Mouse (Mus musculus): ENCODE data around the gene Marc1. TPM values are rescaled to one million over a fixed set of nuclear protein-coding genes. Genes with fewer than 3 reads are reported as not detected.

The Marc1 gene
- polyA plus RNA-seq, 1 experiment = 0.68 TPM

DNA sequence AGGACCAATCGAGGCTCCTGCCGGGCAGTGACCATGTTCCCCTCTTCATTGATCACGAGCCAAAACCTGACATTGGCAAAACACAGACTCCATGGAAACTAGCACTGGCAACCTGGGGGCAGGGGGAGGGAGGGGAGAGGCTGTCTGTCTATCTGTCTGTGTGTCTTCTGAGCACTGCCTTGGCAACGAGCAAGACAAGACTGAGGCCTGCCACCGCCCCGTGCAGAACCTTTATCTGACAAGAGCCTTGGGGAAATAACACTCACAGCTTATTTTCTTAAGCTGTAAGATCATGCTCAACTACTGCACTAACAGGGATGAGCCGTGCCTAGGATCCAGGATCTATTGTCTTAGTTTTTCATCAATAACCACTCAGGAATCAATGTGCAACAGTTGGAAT is 4.0 kb downstream of the Marc1 start:
- no peak for TF ChIP-seq CTCF (IDR thresholded peaks at IDR 0.05; ENCODE audit: extremely low read depth, insufficient read length, insufficient replicate concordance, low read depth, low read length)
- TF ChIP-seq POLR2A (IDR thresholded peaks at IDR 0.05; ENCODE audit: low read depth, low read length) = no peak
- peaks cover 21% of the 10 kb centered on the region for H3K4me1 ChIP-seq (ENCODE audit: control insufficient read depth, insufficient read depth, insufficient read length, low read length)
- no peak overlapping the region for H3K27ac ChIP-seq (ENCODE audit: insufficient read depth, low read depth, low read length)
- no peaks in the 10 kb centered on the region for H3K36me3 ChIP-seq (ENCODE audit: control insufficient read depth, insufficient read depth, low read length)
- no peak overlapping the region for H3K4me3 ChIP-seq (ENCODE audit: low read depth, low read length)
- 67% methylated on average over 7 of the region's 7 CpGs for WGBS
- H3K27me3 ChIP-seq (ENCODE audit: control insufficient read depth, insufficient read depth, low read length) = no peaks in the 10 kb centered on the region

DNA sequence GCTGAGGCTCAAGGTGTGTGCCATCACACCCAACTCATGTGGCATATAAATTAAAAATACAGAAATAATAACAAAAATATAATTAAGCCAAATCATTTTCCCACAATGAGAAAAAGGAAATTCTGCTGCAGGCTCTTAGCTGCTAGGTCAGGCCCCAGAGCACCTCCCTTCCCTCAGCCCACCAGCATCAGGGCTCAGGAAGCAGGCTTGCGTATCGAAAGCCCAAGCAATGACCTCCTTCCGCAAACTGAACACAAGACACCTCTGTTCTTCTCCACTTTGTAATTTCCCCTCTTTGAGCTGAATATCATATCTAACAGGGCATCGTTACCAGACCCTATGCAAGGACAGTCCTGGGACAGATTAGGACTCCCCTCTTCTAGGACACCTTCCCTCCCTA is 5.4 kb downstream of the Marc1 start:
- no peaks in the 10 kb centered on the region for H3K36me3 ChIP-seq (ENCODE audit: control insufficient read depth, insufficient read depth, low read length)
- peaks cover 15% of the 10 kb centered on the region for H3K4me1 ChIP-seq (ENCODE audit: control insufficient read depth, insufficient read depth, insufficient read length, low read length)
- TF ChIP-seq CTCF (IDR thresholded peaks at IDR 0.05; ENCODE audit: extremely low read depth, insufficient read length, insufficient replicate concordance, low read depth, low read length) (no peak), POLR2A (IDR thresholded peaks at IDR 0.05; ENCODE audit: low read depth, low read length) (no peak)
- H3K27ac ChIP-seq (ENCODE audit: insufficient read depth, low read depth, low read length) = no peak overlapping the region
- no peaks in the 10 kb centered on the region for H3K27me3 ChIP-seq (ENCODE audit: control insufficient read depth, insufficient read depth, low read length)
- no peak overlapping the region for H3K4me3 ChIP-seq (ENCODE audit: low read depth, low read length)
- whole genome bisulfite sequencing = 86% methylated on average over 4 of the region's 4 CpGs

DNA sequence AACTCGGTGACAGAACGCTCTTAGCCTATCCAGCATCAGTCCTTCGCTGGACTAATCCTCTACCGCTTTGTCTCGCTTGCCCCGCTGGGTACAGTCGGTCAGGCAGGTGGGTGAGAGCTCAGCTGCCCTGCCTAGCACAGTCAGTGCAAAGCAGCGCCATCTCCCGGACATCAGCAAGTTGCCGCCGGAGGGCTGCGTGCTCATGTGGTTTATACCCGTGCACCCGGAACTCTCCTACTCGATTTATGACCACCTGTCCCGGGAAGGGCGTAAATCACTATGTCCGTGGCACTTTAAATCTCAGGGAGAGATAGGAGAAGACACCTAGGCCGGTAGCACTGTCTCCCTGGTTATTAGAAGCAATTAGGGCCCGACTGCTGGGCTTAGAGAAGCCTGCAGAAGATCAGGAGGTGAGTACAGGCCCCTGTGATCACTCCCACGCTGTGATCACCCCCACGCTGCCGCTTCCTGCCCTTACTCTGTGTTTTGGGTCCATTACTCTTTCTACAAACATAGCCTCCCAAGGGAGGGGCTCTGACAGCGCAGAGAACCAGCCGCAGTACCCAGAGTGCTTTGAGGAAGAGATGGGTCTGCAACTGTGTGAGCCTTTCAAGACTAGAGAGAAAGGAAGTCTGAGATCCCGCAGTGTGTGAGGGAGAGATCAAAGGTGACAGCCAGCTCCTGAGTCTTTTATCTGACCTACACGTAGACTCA is 17.8 kb downstream of the Marc1 start:
- TF ChIP-seq POLR2A (IDR thresholded peaks at IDR 0.05; ENCODE audit: low read depth, low read length) (no peak), CTCF (IDR thresholded peaks at IDR 0.05; ENCODE audit: extremely low read depth, insufficient read length, insufficient replicate concordance, low read depth, low read length) (peak; percentile 56; the same call in 1 of the 2 replicates)
- 11% methylated on average over 27 of the region's 27 CpGs for WGBS
- H3K27ac ChIP-seq (ENCODE audit: insufficient read depth, low read depth, low read length) = no peak overlapping the region

DNA sequence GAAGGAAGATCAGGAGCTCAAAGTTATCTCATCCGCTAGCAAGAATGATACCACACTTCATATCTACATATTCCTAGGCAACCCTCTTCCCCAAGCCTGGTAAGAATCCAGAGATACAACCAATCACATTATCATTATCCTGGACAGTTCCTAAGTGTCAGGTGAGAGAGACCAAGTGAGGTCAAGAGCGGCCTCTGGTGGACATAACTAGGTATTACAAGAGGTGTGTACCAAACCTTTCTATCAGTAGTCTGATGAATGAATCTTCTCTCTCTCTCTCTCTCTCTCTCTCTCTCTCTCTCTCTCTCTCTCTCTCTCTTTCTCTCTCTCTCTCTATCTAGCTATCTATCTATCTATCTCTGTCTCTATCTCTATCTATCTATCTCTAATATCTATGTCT is 20.0 kb downstream of the Marc1 start:
- WGBS = 10% methylated on average over 2 of the region's 2 CpGs

More for the DNA sequence above, 17.8 kb downstream of the Marc1 start:
- H3K4me3 ChIP-seq (ENCODE audit: low read depth, low read length) = peak overlapping the region; percentile 24
- no peaks in the 10 kb centered on the region for H3K27me3 ChIP-seq (ENCODE audit: control insufficient read depth, insufficient read depth, low read length)
- H3K36me3 ChIP-seq (ENCODE audit: control insufficient read depth, insufficient read depth, low read length) = no peaks in the 10 kb centered on the region
- H3K4me1 ChIP-seq (ENCODE audit: control insufficient read depth, insufficient read depth, insufficient read length, low read length) = peaks cover 6% of the 10 kb centered on the region; the same call in 1 of the 2 replicates

DNA sequence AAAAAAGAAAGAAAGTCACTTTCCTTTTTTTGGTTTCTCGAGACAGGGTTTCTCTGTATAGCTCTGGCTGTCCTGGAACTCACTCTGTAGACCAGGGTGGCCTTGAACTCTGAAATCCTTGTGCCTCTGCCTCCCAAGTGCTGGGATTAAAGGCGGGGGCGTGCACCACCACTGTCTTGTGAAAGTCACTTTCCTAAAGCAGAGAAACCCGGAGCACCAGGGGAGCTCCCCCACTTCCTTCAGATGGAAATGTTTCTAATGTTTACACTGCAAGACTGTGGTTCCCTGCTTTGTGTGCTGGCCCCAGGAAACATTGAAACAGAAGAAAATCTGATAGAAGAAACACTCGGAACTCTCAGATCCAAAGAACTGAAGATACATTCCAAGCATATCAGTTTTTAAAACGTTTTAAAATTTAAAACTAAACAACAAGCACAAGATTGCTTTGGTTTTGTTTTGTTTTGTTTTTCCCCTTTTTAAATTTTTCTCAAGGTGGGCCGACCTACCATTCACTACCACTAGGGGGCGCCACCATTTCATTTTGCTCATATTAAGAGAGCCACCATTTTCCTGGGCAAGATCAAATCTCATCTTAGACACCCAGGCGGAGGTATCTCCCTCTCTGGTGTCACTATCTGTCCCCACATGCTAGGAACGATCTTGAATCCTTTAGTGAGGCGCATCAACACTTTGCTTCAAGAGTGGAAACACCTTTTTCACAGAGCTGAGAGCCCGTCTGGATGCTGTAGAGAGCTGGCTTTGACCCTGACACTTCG is 24.5 kb downstream of the Marc1 start:
- 61% methylated on average over 13 of the region's 13 CpGs for WGBS
- TF ChIP-seq POLR2A (IDR thresholded peaks at IDR 0.05; ENCODE audit: low read depth, low read length) (no peak), CTCF (IDR thresholded peaks at IDR 0.05; ENCODE audit: extremely low read depth, insufficient read length, insufficient replicate concordance, low read depth, low read length) (no peak; the same call in 1 of the 2 replicates)
- Histone ChIP-seq H3K27me3 (ENCODE audit: control insufficient read depth, insufficient read depth, low read length) (no peaks in the 10 kb centered on the region), H3K27ac (ENCODE audit: insufficient read depth, low read depth, low read length) (no peak overlapping the region), H3K4me1 (ENCODE audit: control insufficient read depth, insufficient read depth, insufficient read length, low read length) (no peaks in the 10 kb centered on the region), H3K36me3 (ENCODE audit: control insufficient read depth, insufficient read depth, low read length) (no peaks in the 10 kb centered on the region), H3K4me3 (ENCODE audit: low read depth, low read length) (no peak overlapping the region)

More for the DNA sequence above, 20.0 kb downstream of the Marc1 start:
- Histone ChIP-seq H3K36me3 (ENCODE audit: control insufficient read depth, insufficient read depth, low read length) (no peaks in the 10 kb centered on the region), H3K4me3 (ENCODE audit: low read depth, low read length) (no peak overlapping the region), H3K27ac (ENCODE audit: insufficient read depth, low read depth, low read length) (no peak overlapping the region), H3K27me3 (ENCODE audit: control insufficient read depth, insufficient read depth, low read length) (no peaks in the 10 kb centered on the region), H3K4me1 (ENCODE audit: control insufficient read depth, insufficient read depth, insufficient read length, low read length) (peaks cover 6% of the 10 kb centered on the region; the same call in 1 of the 2 replicates)
- no peak for TF ChIP-seq CTCF (IDR thresholded peaks at IDR 0.05; ENCODE audit: extremely low read depth, insufficient read length, insufficient replicate concordance, low read depth, low read length)
- no peak for TF ChIP-seq POLR2A (IDR thresholded peaks at IDR 0.05; ENCODE audit: low read depth, low read length)

DNA sequence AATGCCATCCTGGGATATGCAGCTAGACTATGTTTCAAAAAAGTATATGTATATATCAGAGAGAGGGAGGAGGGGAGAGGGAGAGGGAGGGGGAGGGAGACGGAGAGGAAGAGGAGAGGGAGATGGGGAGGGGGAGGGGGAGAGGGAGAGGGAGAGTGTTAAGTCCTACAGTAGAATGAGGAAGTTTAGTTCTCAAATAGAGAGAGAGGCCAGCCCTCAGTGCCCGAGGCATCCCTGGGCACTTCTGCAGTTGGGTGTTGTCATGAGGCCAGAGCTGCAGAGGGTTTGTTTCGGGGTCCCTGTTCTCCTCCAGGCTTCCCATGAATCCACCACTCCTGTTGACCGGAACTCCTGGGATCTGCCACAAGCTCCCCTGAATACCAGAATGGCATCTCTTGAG is 27.5 kb downstream of the Marc1 start:
- 65% methylated on average over 4 of the region's 4 CpGs for WGBS
- TF ChIP-seq CTCF (IDR thresholded peaks at IDR 0.05; ENCODE audit: extremely low read depth, insufficient read length, insufficient replicate concordance, low read depth, low read length) (no peak), POLR2A (IDR thresholded peaks at IDR 0.05; ENCODE audit: low read depth, low read length) (no peak)
- Histone ChIP-seq H3K4me3 (ENCODE audit: low read depth, low read length) (no peak overlapping the region), H3K4me1 (ENCODE audit: control insufficient read depth, insufficient read depth, insufficient read length, low read length) (no peaks in the 10 kb centered on the region), H3K27me3 (ENCODE audit: control insufficient read depth, insufficient read depth, low read length) (no peaks in the 10 kb centered on the region), H3K27ac (ENCODE audit: insufficient read depth, low read depth, low read length) (no peak overlapping the region), H3K36me3 (ENCODE audit: control insufficient read depth, insufficient read depth, low read length) (no peaks in the 10 kb centered on the region)

DNA sequence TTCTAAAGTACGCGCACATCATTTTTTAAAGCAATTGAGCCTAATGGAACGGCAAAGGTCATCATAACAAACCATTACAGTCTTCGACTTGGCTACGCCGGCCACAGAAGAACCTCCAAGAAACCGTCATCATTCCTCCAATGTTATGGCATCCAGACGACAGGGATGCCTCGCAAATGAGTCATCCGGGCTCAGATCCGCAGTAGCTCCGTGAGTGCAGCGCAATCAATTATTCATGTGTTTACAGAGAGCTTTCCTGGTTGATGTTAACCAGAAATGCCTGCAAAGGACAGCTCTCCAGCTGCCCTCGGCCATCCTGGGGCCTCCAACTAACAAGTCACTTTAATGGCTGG is 29.0 kb downstream of the Marc1 start:
- Histone ChIP-seq H3K36me3 (ENCODE audit: control insufficient read depth, insufficient read depth, low read length) (no peaks in the 10 kb centered on the region), H3K27me3 (ENCODE audit: control insufficient read depth, insufficient read depth, low read length) (no peaks in the 10 kb centered on the region), H3K4me1 (ENCODE audit: control insufficient read depth, insufficient read depth, insufficient read length, low read length) (no peaks in the 10 kb centered on the region), H3K4me3 (ENCODE audit: low read depth, low read length) (no peak overlapping the region), H3K27ac (ENCODE audit: insufficient read depth, low read depth, low read length) (no peak overlapping the region)
- TF ChIP-seq POLR2A (IDR thresholded peaks at IDR 0.05; ENCODE audit: low read depth, low read length) (no peak), CTCF (IDR thresholded peaks at IDR 0.05; ENCODE audit: extremely low read depth, insufficient read length, insufficient replicate concordance, low read depth, low read length) (no peak)
- WGBS = 49% methylated on average over 14 of the region's 14 CpGs
